Mouse (Mus musculus): Measurements from ENCODE around the gene Smim20. TPM values are rescaled to one million over a fixed set of nuclear protein-coding genes. Genes with fewer than 3 reads are reported as not detected.

Gene Smim20
- total and polyA plus RNA-seq, 3 experiments: 33.1 to 50.8 (median 36.0) TPM

- Histone ChIP-seq H3K36me3 (replicated peaks) (no peaks in the 10 kb centered on the region), H3K27me3 (ENCODE audit: insufficient read depth, low read length) (peaks cover 2% of the 10 kb centered on the region; the same call in 1 of the 2 replicates), H3K4me1 (ENCODE audit: insufficient read depth, low read depth, low read length) (no peaks in the 10 kb centered on the region), H3K4me3 (ENCODE audit: low read depth, low read length) (no peak overlapping the region), H3K9me3 (replicated peaks) (no peaks in the 10 kb centered on the region)
- no peak for TF ChIP-seq TAL1 (conservative IDR thresholded peaks at IDR 0.05; ENCODE audit: low read depth, low read length)
- no peak for TF ChIP-seq CTCF (IDR thresholded peaks at IDR 0.05; ENCODE audit: low read depth, low read length)
- TF ChIP-seq GATA1 (IDR thresholded peaks at IDR 0.05; ENCODE audit: borderline replicate concordance, low read length): no peak
- no peak for TF ChIP-seq GATA2 (IDR thresholded peaks at IDR 0.05; ENCODE audit: borderline replicate concordance, low read depth, low read length)
- TF ChIP-seq POLR2AphosphoS5 (IDR thresholded peaks at IDR 0.05; ENCODE audit: insufficient replicate concordance, low read depth, low read length): no peak
- ATAC-seq (ENCODE audit: extremely low read depth, insufficient number of reproducible peaks, low FRiP score, poor library complexity, severe bottlenecking) (no peak), DNase-seq (ENCODE audit: low spot score) (no peak)
These were observed 55.0 kb downstream of the Smim20 start for GRCm38 (mm10) chr5:53321901-53322300.

- Histone ChIP-seq H3K4me1 (ENCODE audit: insufficient read depth, low read depth, low read length) (no peaks in the 10 kb centered on the region), H3K36me3 (replicated peaks) (no peaks in the 10 kb centered on the region), H3K4me3 (ENCODE audit: low read depth, low read length) (no peak overlapping the region), H3K27me3 (ENCODE audit: insufficient read depth, low read length) (peaks cover 2% of the 10 kb centered on the region; the same call in 1 of the 2 replicates), H3K9me3 (replicated peaks) (no peaks in the 10 kb centered on the region)
- TF ChIP-seq GATA1 (IDR thresholded peaks at IDR 0.05; ENCODE audit: borderline replicate concordance, low read length) (no peak), CTCF (IDR thresholded peaks at IDR 0.05; ENCODE audit: low read depth, low read length) (no peak), POLR2AphosphoS5 (IDR thresholded peaks at IDR 0.05; ENCODE audit: insufficient replicate concordance, low read depth, low read length) (no peak), GATA2 (IDR thresholded peaks at IDR 0.05; ENCODE audit: borderline replicate concordance, low read depth, low read length) (no peak)
- DNase-seq (ENCODE audit: low spot score): no peak
- no peak for ATAC-seq (ENCODE audit: extremely low read depth, insufficient number of reproducible peaks, low FRiP score, poor library complexity, severe bottlenecking)
These were observed 55.6 kb downstream of the Smim20 start for GRCm38 (mm10) chr5:53322471-53322870.

- no peak for DNase-seq (ENCODE audit: low spot score)
- ATAC-seq (ENCODE audit: extremely low read depth, insufficient number of reproducible peaks, low FRiP score, poor library complexity, severe bottlenecking): no peak
- TF ChIP-seq GATA2 (IDR thresholded peaks at IDR 0.05; ENCODE audit: borderline replicate concordance, low read depth, low read length) (no peak), CTCF (IDR thresholded peaks at IDR 0.05; ENCODE audit: low read depth, low read length) (no peak), GATA1 (IDR thresholded peaks at IDR 0.05; ENCODE audit: borderline replicate concordance, low read length) (no peak), TAL1 (conservative IDR thresholded peaks at IDR 0.05; ENCODE audit: low read depth, low read length) (no peak), POLR2AphosphoS5 (IDR thresholded peaks at IDR 0.05; ENCODE audit: insufficient replicate concordance, low read depth, low read length) (no peak)
- Histone ChIP-seq H3K36me3 (replicated peaks) (no peaks in the 10 kb centered on the region), H3K9me3 (replicated peaks) (no peaks in the 10 kb centered on the region), H3K27me3 (ENCODE audit: insufficient read depth, low read length) (no peaks in the 10 kb centered on the region), H3K4me1 (ENCODE audit: insufficient read depth, low read depth, low read length) (no peaks in the 10 kb centered on the region), H3K4me3 (ENCODE audit: low read depth, low read length) (no peak overlapping the region)
These were observed 56.2 kb downstream of the Smim20 start for GRCm38 (mm10) chr5:53323121-53323520.

GRCm38 (mm10) chr5:53324256-53324655 lies 57.4 kb downstream of the Smim20 start:
- ATAC-seq (ENCODE audit: extremely low read depth, insufficient number of reproducible peaks, low FRiP score, poor library complexity, severe bottlenecking) (no peak), DNase-seq (ENCODE audit: low spot score) (no peak)
- Histone ChIP-seq H3K4me3 (ENCODE audit: low read depth, low read length) (no peak overlapping the region), H3K36me3 (replicated peaks) (no peaks in the 10 kb centered on the region), H3K27me3 (ENCODE audit: insufficient read depth, low read length) (no peaks in the 10 kb centered on the region), H3K4me1 (ENCODE audit: insufficient read depth, low read depth, low read length) (no peaks in the 10 kb centered on the region), H3K9me3 (replicated peaks) (no peaks in the 10 kb centered on the region)
- no peak for TF ChIP-seq TAL1 (conservative IDR thresholded peaks at IDR 0.05; ENCODE audit: low read depth, low read length)

- H3K4me3 ChIP-seq (ENCODE audit: low read depth, low read length): no peak overlapping the region
- H3K36me3 ChIP-seq (replicated peaks): no peaks in the 10 kb centered on the region
- H3K27me3 ChIP-seq (ENCODE audit: insufficient read depth, low read length): no peaks in the 10 kb centered on the region
- no peaks in the 10 kb centered on the region for H3K4me1 ChIP-seq (ENCODE audit: insufficient read depth, low read depth, low read length)
- no peak for TF ChIP-seq GATA2 (IDR thresholded peaks at IDR 0.05; ENCODE audit: borderline replicate concordance, low read depth, low read length)
- no peak for TF ChIP-seq CTCF (IDR thresholded peaks at IDR 0.05; ENCODE audit: low read depth, low read length)
- TF ChIP-seq TAL1 (conservative IDR thresholded peaks at IDR 0.05; ENCODE audit: low read depth, low read length): no peak
- ATAC-seq (ENCODE audit: extremely low read depth, insufficient number of reproducible peaks, low FRiP score, poor library complexity, severe bottlenecking) (no peak), DNase-seq (ENCODE audit: low spot score) (no peak)
- H3K9me3 ChIP-seq (replicated peaks): no peaks in the 10 kb centered on the region
These were observed 57.9 kb downstream of the Smim20 start for GRCm38 (mm10) chr5:53324791-53325190.

GRCm38 (mm10) chr5:53326023-53326422 lies 59.1 kb downstream of the Smim20 start:
- H3K36me3 ChIP-seq (replicated peaks): no peaks in the 10 kb centered on the region
- no peaks in the 10 kb centered on the region for H3K4me1 ChIP-seq (ENCODE audit: insufficient read depth, low read depth, low read length)
- H3K9me3 ChIP-seq (replicated peaks): no peaks in the 10 kb centered on the region
- ATAC-seq (ENCODE audit: extremely low read depth, insufficient number of reproducible peaks, low FRiP score, poor library complexity, severe bottlenecking) (no peak; the same call in 1 of the 2 replicates), DNase-seq (ENCODE audit: low spot score) (peak; percentile 7)
- peaks cover 3% of the 10 kb centered on the region; the same call in 1 of the 2 replicates for H3K27me3 ChIP-seq (ENCODE audit: insufficient read depth, low read length)
- TF ChIP-seq GATA2 (IDR thresholded peaks at IDR 0.05; ENCODE audit: borderline replicate concordance, low read depth, low read length) (no peak), CTCF (IDR thresholded peaks at IDR 0.05; ENCODE audit: low read depth, low read length) (peak; percentile 80)
- H3K4me3 ChIP-seq (ENCODE audit: low read depth, low read length): no peak overlapping the region

GRCm38 (mm10) chr5:53326491-53326890 lies 59.6 kb downstream of the Smim20 start:
- no peak for DNase-seq (ENCODE audit: low spot score)
- ATAC-seq (ENCODE audit: extremely low read depth, insufficient number of reproducible peaks, low FRiP score, poor library complexity, severe bottlenecking): no peak
- TF ChIP-seq TAL1 (conservative IDR thresholded peaks at IDR 0.05; ENCODE audit: low read depth, low read length) (no peak), GATA1 (IDR thresholded peaks at IDR 0.05; ENCODE audit: borderline replicate concordance, low read length) (no peak), GATA2 (IDR thresholded peaks at IDR 0.05; ENCODE audit: borderline replicate concordance, low read depth, low read length) (no peak), CTCF (IDR thresholded peaks at IDR 0.05; ENCODE audit: low read depth, low read length) (no peak), POLR2AphosphoS5 (IDR thresholded peaks at IDR 0.05; ENCODE audit: insufficient replicate concordance, low read depth, low read length) (no peak)
- Histone ChIP-seq H3K9me3 (replicated peaks) (no peaks in the 10 kb centered on the region), H3K4me3 (ENCODE audit: low read depth, low read length) (no peak overlapping the region), H3K27me3 (ENCODE audit: insufficient read depth, low read length) (peaks cover 3% of the 10 kb centered on the region; the same call in 1 of the 2 replicates), H3K4me1 (ENCODE audit: insufficient read depth, low read depth, low read length) (no peaks in the 10 kb centered on the region), H3K36me3 (replicated peaks) (no peaks in the 10 kb centered on the region)

Other genes with a start within 250 kb of the Smim20 start
- not detected in 2 replicates for gene Slc34a2, start 229.0 kb upstream of the Smim20 start, total RNA-seq (2014; fragmentation: Nextera tagmentation)
- 0.06 and 0.11 TPM in 2 replicates for gene Slc34a2, start 229.0 kb upstream of the Smim20 start, total RNA-seq (2017)
- not detected in 2 replicates for gene Slc34a2, start 229.0 kb upstream of the Smim20 start, polyA plus RNA-seq (2012)
- gene Sel1l3, start 53.2 kb upstream of the Smim20 start, total RNA-seq (2014; fragmentation: Nextera tagmentation): not detected in 2 replicates
- gene Sel1l3, start 53.2 kb upstream of the Smim20 start, total RNA-seq (2017): 0.12 and 0.44 TPM in 2 replicates
- 0.04 TPM in 1 of 2 replicates, not detected in the other for gene Sel1l3, start 53.2 kb upstream of the Smim20 start, polyA plus RNA-seq (2012)
- gene Rbpj, start 199.1 kb downstream of the Smim20 start, total RNA-seq (2014; fragmentation: Nextera tagmentation): 33.5 and 42.8 TPM in 2 replicates
- 14.4 and 17.2 TPM in 2 replicates for gene Rbpj, start 199.1 kb downstream of the Smim20 start, total RNA-seq (2017)
- gene Rbpj, start 199.1 kb downstream of the Smim20 start, polyA plus RNA-seq (2012): 4.5 and 5.5 TPM in 2 replicates

All from G1E (cell line).